Mouse (Mus musculus): Measurements from ENCODE around the gene Fmnl2.

Fmnl2 gene

GRCm38 (mm10) chr2:53051502-53051901 lies 193.8 kb downstream of the Fmnl2 start:
- in situ Hi-C loops (cut with MboI; ENCODE audit: low pct_unique_long_range_greater_than_20kb in 1 of 2, low sequenced_read_pairs in 2 of 2, unreplicated experiment in 1 of 2), result no loop called here

GRCm38 (mm10) chr2:53053714-53054113 lies 196.1 kb downstream of the Fmnl2 start:
- in situ Hi-C loops (cut with MboI; ENCODE audit: low pct_unique_long_range_greater_than_20kb in 1 of 2, low sequenced_read_pairs in 2 of 2, unreplicated experiment in 1 of 2), result no loop called here

GRCm38 (mm10) chr2:53056556-53056955 lies 198.9 kb downstream of the Fmnl2 start:
- in situ Hi-C loops (cut with MboI; ENCODE audit: low pct_unique_long_range_greater_than_20kb in 1 of 2, low sequenced_read_pairs in 2 of 2, unreplicated experiment in 1 of 2), result no loop called here

- in situ Hi-C loops (cut with MboI; ENCODE audit: low pct_unique_long_range_greater_than_20kb in 1 of 2, low sequenced_read_pairs in 2 of 2, unreplicated experiment in 1 of 2), result no loop called here
Measured at GRCm38 (mm10) chr2:53057291-53057690, 199.6 kb downstream of the Fmnl2 start.

- in situ Hi-C loops (cut with MboI; ENCODE audit: low pct_unique_long_range_greater_than_20kb in 1 of 2, low sequenced_read_pairs in 2 of 2, unreplicated experiment in 1 of 2), result no loop called here
Measured at GRCm38 (mm10) chr2:53061363-53062000, 203.8 kb downstream of the Fmnl2 start.

- in situ Hi-C loops (cut with MboI; ENCODE audit: low pct_unique_long_range_greater_than_20kb in 1 of 2, low sequenced_read_pairs in 2 of 2, unreplicated experiment in 1 of 2), result no loop called here
Measured at GRCm38 (mm10) chr2:53066973-53067372, 209.3 kb downstream of the Fmnl2 start.

GRCm38 (mm10) chr2:53070607-53071006 lies 212.9 kb downstream of the Fmnl2 start:
- in situ Hi-C loops (cut with MboI; ENCODE audit: low pct_unique_long_range_greater_than_20kb in 1 of 2, low sequenced_read_pairs in 2 of 2, unreplicated experiment in 1 of 2), result no loop called here

GRCm38 (mm10) chr2:53079693-53080286 lies 222.1 kb downstream of the Fmnl2 start:
- in situ Hi-C loops (cut with MboI; ENCODE audit: low pct_unique_long_range_greater_than_20kb in 1 of 2, low sequenced_read_pairs in 2 of 2, unreplicated experiment in 1 of 2), result loop anchor here in 1 of 2 experiments (10.0 kb wide), 1 partner anchor 135 kb away; no protein-coding TSS in a partner anchor

GRCm38 (mm10) chr2:53082045-53082444 lies 224.4 kb downstream of the Fmnl2 start:
- in situ Hi-C loops (cut with MboI; ENCODE audit: low pct_unique_long_range_greater_than_20kb in 1 of 2, low sequenced_read_pairs in 2 of 2, unreplicated experiment in 1 of 2), result loop anchor here in 1 of 2 experiments (10.0 kb wide), 1 partner anchor 137 kb away; no protein-coding TSS in a partner anchor

- in situ Hi-C loops (cut with MboI; ENCODE audit: low pct_unique_long_range_greater_than_20kb in 1 of 2, low sequenced_read_pairs in 2 of 2, unreplicated experiment in 1 of 2), result loop anchor here in 1 of 2 experiments (10.0 kb wide), 1 partner anchor 138 kb away; no protein-coding TSS in a partner anchor
Measured at GRCm38 (mm10) chr2:53082501-53082900, 224.8 kb downstream of the Fmnl2 start.

- in situ Hi-C loops (cut with MboI; ENCODE audit: low pct_unique_long_range_greater_than_20kb in 1 of 2, low sequenced_read_pairs in 2 of 2, unreplicated experiment in 1 of 2), result loop anchor here in 1 of 2 experiments (10.0 kb wide), 1 partner anchor 138 kb away; no protein-coding TSS in a partner anchor
Measured at GRCm38 (mm10) chr2:53083241-53083640, 225.6 kb downstream of the Fmnl2 start.

GRCm38 (mm10) chr2:53085617-53086202 lies 228.1 kb downstream of the Fmnl2 start:
- in situ Hi-C loops (cut with MboI; ENCODE audit: low pct_unique_long_range_greater_than_20kb in 1 of 2, low sequenced_read_pairs in 2 of 2, unreplicated experiment in 1 of 2), result loop anchor here in 1 of 2 experiments (10.0 kb wide), 1 partner anchor 141 kb away; no protein-coding TSS in a partner anchor

GRCm38 (mm10) chr2:53088744-53089143 lies 231.1 kb downstream of the Fmnl2 start:
- in situ Hi-C loops (cut with MboI; ENCODE audit: low pct_unique_long_range_greater_than_20kb in 1 of 2, low sequenced_read_pairs in 2 of 2, unreplicated experiment in 1 of 2), result loop anchor here in 1 of 2 experiments (10.0 kb wide), 1 partner anchor 144 kb away; no protein-coding TSS in a partner anchor

- in situ Hi-C loops (cut with MboI; ENCODE audit: low pct_unique_long_range_greater_than_20kb in 1 of 2, low sequenced_read_pairs in 2 of 2, unreplicated experiment in 1 of 2), result loop anchor here in 1 of 2 experiments (10.0 kb wide), 1 partner anchor 330 kb away; no protein-coding TSS in a partner anchor
Measured at GRCm38 (mm10) chr2:53095031-53095430, 237.4 kb downstream of the Fmnl2 start.

- in situ Hi-C loops (cut with MboI; ENCODE audit: low pct_unique_long_range_greater_than_20kb in 1 of 2, low sequenced_read_pairs in 2 of 2, unreplicated experiment in 1 of 2), result loop anchor here in 1 of 2 experiments (10.0 kb wide), 1 partner anchor 331 kb away; no protein-coding TSS in a partner anchor
Measured at GRCm38 (mm10) chr2:53095489-53095888, 237.8 kb downstream of the Fmnl2 start.

GRCm38 (mm10) chr2:53100093-53100492 lies 242.4 kb downstream of the Fmnl2 start:
- in situ Hi-C loops (cut with MboI; ENCODE audit: low pct_unique_long_range_greater_than_20kb in 1 of 2, low sequenced_read_pairs in 2 of 2, unreplicated experiment in 1 of 2), result no loop called here

- in situ Hi-C loops (cut with MboI; ENCODE audit: low pct_unique_long_range_greater_than_20kb in 1 of 2, low sequenced_read_pairs in 2 of 2, unreplicated experiment in 1 of 2), result no loop called here
Measured at GRCm38 (mm10) chr2:53101885-53102740, 244.5 kb downstream of the Fmnl2 start.

GRCm38 (mm10) chr2:53102901-53103300 lies 245.2 kb downstream of the Fmnl2 start:
- in situ Hi-C loops (cut with MboI; ENCODE audit: low pct_unique_long_range_greater_than_20kb in 1 of 2, low sequenced_read_pairs in 2 of 2, unreplicated experiment in 1 of 2), result no loop called here

Measured in mouse embryonic stem cell (cell line).